Mouse (Mus musculus): ENCODE measurements around the gene Scd4. TPM values are rescaled to one million over a fixed set of nuclear protein-coding genes. Genes with fewer than 3 reads are reported as not detected.
"Not testable (repeated sequence)": the region's sequence is repeated elsewhere in the genome, so short reads cannot be mapped to it uniquely, and the experiment has no call there.

Gene Scd4
- polyA plus RNA-seq, 1 experiment, result not detected

DNA sequence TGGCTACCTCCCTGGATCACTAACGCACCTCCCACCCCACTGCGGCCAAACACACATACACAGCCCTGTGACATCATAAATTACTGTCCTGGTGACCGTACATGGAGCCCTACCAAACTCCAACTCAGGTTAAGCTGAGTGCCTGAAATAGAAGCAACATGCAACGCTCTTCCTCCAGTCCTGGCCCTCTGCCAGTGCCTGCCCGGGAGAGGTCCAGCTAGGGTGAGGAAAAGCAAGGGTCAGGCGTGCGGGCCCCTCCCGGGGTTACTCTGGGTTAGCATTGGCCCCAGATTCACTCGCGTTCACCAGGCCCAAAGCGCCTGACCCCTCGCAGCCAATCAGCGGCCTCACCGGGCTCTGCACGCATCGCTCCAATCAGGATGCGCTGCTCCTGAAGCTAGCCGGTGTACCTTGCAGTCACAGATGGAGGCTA lies 18.5 kb upstream of the Scd4 start:
- Histone ChIP-seq H3K4me1 (peaks cover 38% of the 10 kb centered on the region), H3K27me3 (replicated peaks) (no peaks in the 10 kb centered on the region)

DNA sequence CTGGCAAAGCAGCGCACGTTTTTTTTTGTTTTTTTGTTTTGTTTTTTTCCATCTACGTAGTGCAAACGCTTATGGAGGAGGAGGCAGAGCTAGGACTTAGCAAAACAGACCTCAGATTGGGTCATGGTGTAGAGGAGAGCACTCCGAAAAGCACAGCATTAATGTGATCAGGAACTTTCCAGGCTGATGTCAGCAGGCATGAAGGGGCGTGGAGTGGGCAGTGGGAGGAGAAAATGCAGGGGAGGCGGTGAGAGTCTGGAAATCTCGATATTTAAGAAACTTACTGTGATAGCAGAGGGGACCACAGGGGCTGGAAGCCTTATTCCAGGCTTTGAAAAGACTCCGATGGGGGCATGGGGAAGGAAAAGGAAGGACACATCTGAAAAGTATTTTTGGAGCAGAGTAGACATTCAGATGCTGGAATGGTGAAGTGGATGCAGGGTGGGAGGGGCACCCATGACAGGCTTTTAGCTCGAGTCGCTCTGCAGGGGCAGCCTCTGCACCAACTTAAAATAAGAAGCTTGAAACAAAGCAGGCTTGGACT lies 17.9 kb upstream of the Scd4 start:
- Histone ChIP-seq H3K4me3 (replicated peaks) (peak overlapping the region; percentile 90), H3K4me1 (peaks cover 38% of the 10 kb centered on the region), H3K9me3 (peaks cover 10% of the 10 kb centered on the region), H3K36me3 (replicated peaks; ENCODE audit: low read length) (peaks cover 10% of the 10 kb centered on the region), H3K27me3 (replicated peaks) (no peaks in the 10 kb centered on the region)
- TF ChIP-seq GATA1 (IDR thresholded peaks at IDR 0.05; ENCODE audit: borderline replicate concordance, low read length), result no peak
- TF ChIP-seq FLI1 (IDR thresholded peaks at IDR 0.05; ENCODE audit: low read length), result no peak

More for the DNA sequence above, 18.5 kb upstream of the Scd4 start:
- H3K36me3 ChIP-seq (replicated peaks; ENCODE audit: low read length), result peaks cover 14% of the 10 kb centered on the region
- TF ChIP-seq FLI1 (IDR thresholded peaks at IDR 0.05; ENCODE audit: low read length) (no peak), GATA1 (IDR thresholded peaks at IDR 0.05; ENCODE audit: borderline replicate concordance, low read length) (no peak)
- peak overlapping the region; percentile 90 for H3K4me3 ChIP-seq (replicated peaks)
- peaks cover 4% of the 10 kb centered on the region for H3K9me3 ChIP-seq

DNA sequence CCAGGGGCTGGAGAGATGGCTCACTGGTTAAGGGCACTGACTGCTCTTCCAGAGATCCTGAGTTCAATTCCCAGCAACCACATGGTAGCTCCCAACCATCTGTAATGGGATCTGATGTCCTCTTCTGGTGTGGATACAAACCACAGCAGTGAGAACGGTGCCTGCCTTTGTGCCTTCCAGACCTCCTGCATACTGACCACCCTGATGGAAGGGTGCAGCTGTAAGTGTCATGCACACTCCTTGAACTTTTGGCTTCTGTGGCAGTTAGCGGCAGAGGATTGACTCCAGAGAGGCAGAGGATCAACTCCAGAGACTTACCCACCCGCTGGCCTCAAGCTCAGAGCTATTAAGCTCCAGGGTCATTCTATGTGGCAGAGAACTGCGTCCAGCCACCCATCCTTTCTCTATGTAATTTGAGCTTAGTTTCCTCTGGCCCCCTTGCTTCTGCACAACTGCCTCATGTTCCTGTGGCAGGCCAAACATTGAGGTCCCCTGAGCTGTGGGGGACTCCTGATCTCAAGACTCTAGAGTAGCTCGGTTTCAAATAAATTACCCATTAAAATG lies 16.1 kb upstream of the Scd4 start:
- no peak overlapping the region for H3K4me3 ChIP-seq (replicated peaks)
- no peak for TF ChIP-seq GATA1 (IDR thresholded peaks at IDR 0.05; ENCODE audit: borderline replicate concordance, low read length)
- TF ChIP-seq FLI1 (IDR thresholded peaks at IDR 0.05; ENCODE audit: low read length), result no peak
- peaks cover 10% of the 10 kb centered on the region for H3K9me3 ChIP-seq
- no peaks in the 10 kb centered on the region for H3K27me3 ChIP-seq (replicated peaks)
- H3K4me1 ChIP-seq, result peaks cover 32% of the 10 kb centered on the region
- peaks cover 5% of the 10 kb centered on the region for H3K36me3 ChIP-seq (replicated peaks; ENCODE audit: low read length)

DNA sequence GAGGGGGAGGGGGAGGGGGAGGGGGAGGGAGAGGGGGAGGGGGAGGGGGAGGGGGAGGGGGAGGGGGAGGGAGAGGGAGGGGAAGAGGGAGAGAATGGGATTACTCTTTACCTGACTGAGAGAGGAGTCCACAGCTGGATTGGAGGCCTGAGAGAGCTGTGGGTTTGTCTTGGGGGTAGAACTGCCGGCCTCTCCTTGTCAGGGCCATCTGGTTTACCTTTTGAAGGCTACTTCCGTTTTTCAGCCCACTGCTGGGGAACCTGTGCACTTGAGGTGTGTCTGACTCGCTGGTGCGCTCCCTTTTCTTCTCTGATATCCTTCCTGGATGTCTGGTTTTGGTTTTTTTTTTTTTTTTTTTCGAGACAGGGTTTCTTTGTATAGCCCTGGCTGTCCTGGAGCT lies 15.5 kb upstream of the Scd4 start:
- peaks cover 27% of the 10 kb centered on the region for H3K4me1 ChIP-seq
- no peaks in the 10 kb centered on the region for H3K27me3 ChIP-seq (replicated peaks)
- peaks cover 3% of the 10 kb centered on the region for H3K36me3 ChIP-seq (replicated peaks; ENCODE audit: low read length)
- peaks cover 10% of the 10 kb centered on the region for H3K9me3 ChIP-seq
- no peak for TF ChIP-seq GATA1 (IDR thresholded peaks at IDR 0.05; ENCODE audit: borderline replicate concordance, low read length)
- no peak for TF ChIP-seq FLI1 (IDR thresholded peaks at IDR 0.05; ENCODE audit: low read length)
- H3K4me3 ChIP-seq (replicated peaks), result no peak overlapping the region

DNA sequence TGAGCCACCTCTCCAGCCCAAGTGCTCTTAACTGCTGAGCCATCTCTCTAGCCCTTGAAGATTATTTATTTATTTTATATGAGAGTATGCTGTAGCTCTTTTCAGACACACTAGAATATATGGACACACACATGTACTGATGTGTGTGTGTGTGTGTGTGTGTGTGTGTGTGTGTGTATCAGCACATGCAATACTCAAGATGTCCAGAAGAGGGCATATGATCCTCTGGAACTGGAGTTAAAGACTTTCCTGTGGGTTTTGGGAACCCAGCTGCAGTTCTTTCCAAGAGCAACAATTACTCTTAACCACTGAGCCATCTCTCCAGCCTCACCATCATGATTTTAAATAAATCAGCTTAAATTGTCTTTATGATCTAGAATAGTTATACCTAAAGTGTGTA lies 14.3 kb upstream of the Scd4 start:
- no peak overlapping the region for H3K4me3 ChIP-seq (replicated peaks)
- peaks cover 22% of the 10 kb centered on the region for H3K4me1 ChIP-seq
- peaks cover 10% of the 10 kb centered on the region for H3K9me3 ChIP-seq
- TF ChIP-seq FLI1 (IDR thresholded peaks at IDR 0.05; ENCODE audit: low read length) (no peak), GATA1 (IDR thresholded peaks at IDR 0.05; ENCODE audit: borderline replicate concordance, low read length) (no peak)
- peaks cover 3% of the 10 kb centered on the region for H3K36me3 ChIP-seq (replicated peaks; ENCODE audit: low read length)
- no peaks in the 10 kb centered on the region for H3K27me3 ChIP-seq (replicated peaks)

DNA sequence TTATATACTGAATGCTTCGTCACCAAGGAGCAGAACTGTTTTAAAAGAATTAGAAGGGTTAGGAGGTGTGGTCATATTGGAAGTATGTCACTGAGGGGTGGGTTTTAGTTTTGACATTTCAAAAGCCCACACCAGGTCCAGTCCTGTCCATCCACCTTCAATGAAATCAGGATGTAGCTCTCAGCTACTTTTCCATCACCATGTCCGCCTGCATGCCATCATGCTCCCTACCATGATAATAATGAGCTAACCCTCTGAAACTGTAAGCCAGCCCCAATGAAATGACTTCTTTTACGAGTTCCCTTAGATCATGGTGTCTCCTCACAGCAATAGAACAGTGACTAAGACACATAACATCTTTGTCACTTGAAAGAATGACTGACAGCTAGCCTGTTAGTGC lies 12.6 kb upstream of the Scd4 start:
- Histone ChIP-seq H3K36me3 (replicated peaks; ENCODE audit: low read length) (peaks cover 3% of the 10 kb centered on the region), H3K4me1 (peaks cover 10% of the 10 kb centered on the region; the same call in 1 of the 2 replicates), H3K4me3 (replicated peaks) (no peak overlapping the region), H3K9me3 (peaks cover 10% of the 10 kb centered on the region), H3K27me3 (replicated peaks) (no peaks in the 10 kb centered on the region)
- TF ChIP-seq GATA1 (IDR thresholded peaks at IDR 0.05; ENCODE audit: borderline replicate concordance, low read length), result no peak
- TF ChIP-seq FLI1 (IDR thresholded peaks at IDR 0.05; ENCODE audit: low read length), result no peak

DNA sequence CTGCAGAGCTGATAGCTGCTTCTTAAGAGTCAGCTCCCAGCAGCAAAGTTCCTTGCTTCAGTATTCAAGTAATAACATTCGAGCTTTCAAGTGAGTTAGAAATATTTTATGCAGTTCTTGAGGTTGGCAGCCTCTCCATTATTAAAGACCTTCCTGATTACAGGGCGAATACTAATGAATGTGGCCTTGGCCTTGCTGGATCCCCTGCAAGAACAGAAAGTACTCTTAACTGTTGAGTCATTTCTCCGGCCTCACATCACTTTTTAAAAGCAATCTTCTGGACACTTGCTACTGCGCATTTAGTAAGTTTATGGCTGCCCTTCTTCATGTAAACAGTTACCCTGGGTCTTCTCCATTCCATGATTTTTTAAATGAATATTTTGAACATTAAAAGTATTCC lies 11.7 kb upstream of the Scd4 start:
- peaks cover 3% of the 10 kb centered on the region for H3K36me3 ChIP-seq (replicated peaks; ENCODE audit: low read length)
- TF ChIP-seq FLI1 (IDR thresholded peaks at IDR 0.05; ENCODE audit: low read length), result no peak
- TF ChIP-seq GATA1 (IDR thresholded peaks at IDR 0.05; ENCODE audit: borderline replicate concordance, low read length), result no peak
- peaks cover 10% of the 10 kb centered on the region for H3K9me3 ChIP-seq
- H3K27me3 ChIP-seq (replicated peaks), result no peaks in the 10 kb centered on the region
- H3K4me1 ChIP-seq, result peaks cover 10% of the 10 kb centered on the region; the same call in 1 of the 2 replicates
- no peak overlapping the region for H3K4me3 ChIP-seq (replicated peaks)

DNA sequence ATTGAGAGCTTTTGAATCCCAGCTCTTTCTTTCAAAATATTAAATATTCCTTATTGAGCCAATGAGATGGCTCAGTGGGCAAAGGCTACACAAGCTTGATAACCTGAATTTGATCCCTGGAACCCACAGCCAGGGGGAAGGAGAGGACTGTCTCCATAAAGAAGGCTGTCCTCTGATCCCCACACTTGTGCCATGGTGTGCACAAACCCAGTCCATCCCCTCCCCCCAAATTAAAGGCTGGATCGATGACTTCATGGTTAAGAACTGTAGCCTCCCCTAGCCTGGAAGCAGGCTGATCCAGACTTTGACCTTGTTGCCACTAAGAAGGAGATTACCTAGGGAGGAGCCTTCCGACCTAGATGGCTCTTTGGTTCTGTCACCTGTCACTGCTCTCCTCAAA lies 11.3 kb upstream of the Scd4 start:
- no peak for TF ChIP-seq GATA1 (IDR thresholded peaks at IDR 0.05; ENCODE audit: borderline replicate concordance, low read length)
- no peak for TF ChIP-seq FLI1 (IDR thresholded peaks at IDR 0.05; ENCODE audit: low read length)
- no peaks in the 10 kb centered on the region for H3K27me3 ChIP-seq (replicated peaks)
- peaks cover 10% of the 10 kb centered on the region; the same call in 1 of the 2 replicates for H3K4me1 ChIP-seq
- peaks cover 3% of the 10 kb centered on the region for H3K36me3 ChIP-seq (replicated peaks; ENCODE audit: low read length)
- H3K4me3 ChIP-seq (replicated peaks), result no peak overlapping the region
- H3K9me3 ChIP-seq, result peaks cover 10% of the 10 kb centered on the region

DNA sequence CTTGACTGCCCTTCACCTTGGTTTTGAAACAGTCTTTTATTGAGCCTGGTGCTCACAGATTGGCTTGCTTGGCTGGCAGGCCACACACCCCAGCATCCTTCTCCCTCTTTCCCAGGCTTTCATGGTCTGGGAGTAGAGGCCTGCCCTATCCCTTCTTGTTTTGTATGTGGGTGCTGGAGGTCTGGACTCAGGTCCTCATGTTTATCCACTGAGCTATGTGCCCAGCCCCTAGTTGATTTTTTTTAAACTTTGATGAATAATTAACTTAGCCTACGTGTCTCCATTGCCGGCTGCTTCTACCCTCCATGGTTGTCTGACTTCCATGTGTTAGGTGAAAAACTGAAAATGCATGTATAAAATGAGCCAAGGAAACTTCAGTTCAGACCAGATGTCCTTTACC lies 3.3 kb upstream of the Scd4 start:
- H3K4me3 ChIP-seq (replicated peaks), result no peak overlapping the region
- peaks cover 15% of the 10 kb centered on the region; the same call in 1 of the 2 replicates for H3K9me3 ChIP-seq
- H3K27me3 ChIP-seq (replicated peaks), result peaks cover 27% of the 10 kb centered on the region
- no peak for TF ChIP-seq GATA1 (IDR thresholded peaks at IDR 0.05; ENCODE audit: borderline replicate concordance, low read length)
- TF ChIP-seq FLI1 (IDR thresholded peaks at IDR 0.05; ENCODE audit: low read length), result no peak
- no peaks in the 10 kb centered on the region for H3K36me3 ChIP-seq (replicated peaks; ENCODE audit: low read length)
- H3K4me1 ChIP-seq, result peaks cover 11% of the 10 kb centered on the region

DNA sequence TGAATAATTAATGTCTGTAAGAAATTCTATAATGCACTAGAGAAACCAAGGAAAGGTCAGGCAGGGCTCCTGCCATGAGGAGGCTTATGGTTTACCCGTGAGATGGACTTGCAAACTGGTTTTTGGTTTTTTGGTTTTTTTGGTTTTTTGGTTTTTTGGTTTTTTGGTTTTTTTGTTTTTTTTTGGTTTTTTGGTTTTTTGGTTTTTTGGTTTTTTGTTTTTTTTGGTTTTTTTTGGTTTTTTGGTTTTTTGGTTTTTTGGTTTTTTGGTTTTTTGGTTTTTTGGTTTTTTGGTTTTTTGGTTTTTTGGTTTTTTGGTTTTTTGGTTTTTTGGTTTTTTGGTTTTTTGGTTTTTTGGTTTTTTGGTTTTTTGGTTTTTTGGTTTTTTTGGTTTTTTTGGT lies 1.8 kb upstream of the Scd4 start:
- Histone ChIP-seq H3K4me1 (peaks cover 11% of the 10 kb centered on the region), H3K9me3 (peaks cover 15% of the 10 kb centered on the region; the same call in 1 of the 2 replicates), H3K27me3 (replicated peaks) (peaks cover 41% of the 10 kb centered on the region)
- H3K4me3 ChIP-seq (replicated peaks); H3K36me3 ChIP-seq (replicated peaks; ENCODE audit: low read length): not testable (repeated sequence)

Measured in megakaryocyte, embryonic 14.5 days (primary cell).